Mouse (Mus musculus) ZHBTc4 (cell line): ENCODE measurements at regions not wholly inside any gene's neighbourhood (a gene's known extent, or its start where the extent isn't known, plus 50 kb on each side); places are given as distances from the start of the nearest gene placed in this dataset.
A peak's percentile ranks its signal among the peaks of the same experiment; 100 is the strongest.

Experiments used
- DNase-seq: peaks from one replicate; pipeline ENCODE4 v3.0.0-alpha.2; 2011; ENCODE audit warnings: low read depth, low spot score

GRCm38 (mm10) chr6:133724627-133725026 lies 128.9 kb downstream of the Kap start:
- DNase-seq: peak; percentile 73

DNA sequence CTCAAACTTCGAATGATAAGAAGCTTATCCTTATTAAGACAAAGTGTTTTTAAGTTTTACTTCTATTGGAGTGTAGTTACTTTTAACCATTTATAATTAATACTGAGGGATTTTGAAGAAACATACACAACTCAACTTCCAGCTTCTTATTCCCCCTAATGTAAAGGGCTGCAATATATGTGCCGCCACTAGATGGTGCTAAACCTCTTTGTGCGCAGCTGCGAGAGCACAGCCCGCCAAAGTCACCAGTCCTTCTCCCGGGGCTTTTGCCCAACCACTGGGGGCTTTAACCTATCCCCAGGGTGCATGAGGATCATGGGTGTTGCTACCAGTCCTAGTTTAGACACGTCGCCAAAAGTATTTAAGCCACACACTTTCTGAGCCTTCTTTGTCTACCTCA lies 146.8 kb downstream of the Kap start:
- DNase-seq: peak; percentile 58

- no peak for DNase-seq
Measured at GRCm38 (mm10) chr6:133701625-133702024, 151.9 kb downstream of the Kap start.
